Mouse (Mus musculus) thymus, adult 2 months (tissue): ENCODE data around the gene Narfl.

Experiments used
- CTCF ChIP-seq: fragments of 200-500 bp; IDR thresholded peaks from 2 replicates; pipeline ENCODE4 v1.5.1; 2012; ENCODE audit warnings: mild to moderate bottlenecking, control low read depth, low read length, moderate library complexity, borderline replicate concordance; ENCODE audit not compliant: control insufficient read depth, poor library complexity, insufficient read depth; ENCODE audit errors: extremely low read depth
- POLR2A ChIP-seq: fragments of 200-500 bp; IDR thresholded peaks from 2 replicates; pipeline ENCODE4 v1.6.1; 2012; ENCODE audit warnings: mild to moderate bottlenecking, low read length, control low read depth, moderate library complexity; ENCODE audit not compliant: control insufficient read depth, poor library complexity, insufficient read depth; ENCODE audit errors: extremely low read depth

GRCm38 (mm10) chr17:25732082-25732481 is 41.5 kb upstream of the Narfl start:
- TF ChIP-seq CTCF (peak; percentile 88; the same call in 1 of the 2 replicates), POLR2A (no peak)
